Mouse (Mus musculus) heart, adult 2 months (tissue): ENCODE results near the gene Gcnt7. TPM values are rescaled to one million over a fixed set of nuclear protein-coding genes. Genes with fewer than 3 reads are reported as not detected.

Experiments
- DNase-seq, 2 experiments: peaks; one replicate each; pipeline ENCODE4 v3.0.0; 2021
- H3K27ac ChIP-seq: fragments of 200-600 bp; 2 replicates; pipeline ENCODE4 v1.8.1; 2022
- H3K27me3 ChIP-seq: fragments of 200-500 bp; 2 replicates; pipeline ENCODE4 v1.6.1; 2012; ENCODE audit warnings: mild to moderate bottlenecking, low read length, inconsistent platforms, mixed read lengths; ENCODE audit not compliant: control insufficient read depth, insufficient read depth
- H3K36me3 ChIP-seq: fragments of 200-500 bp; 2 replicates; pipeline ENCODE4 v1.6.1; 2012; ENCODE audit warnings: low read length, inconsistent platforms; ENCODE audit not compliant: control insufficient read depth, insufficient read depth
- H3K4me1 ChIP-seq: fragments of 200-500 bp; 2 replicates; pipeline ENCODE4 v1.6.1; 2011; ENCODE audit warnings: low read length; ENCODE audit not compliant: control insufficient read depth, insufficient read depth
- H3K4me3 ChIP-seq: fragments of 200-600 bp; 2 replicates; pipeline ENCODE4 v1.8.1; 2022
- H3K79me2 ChIP-seq: fragments of 200-500 bp; replicated peaks from 2 replicates; pipeline ENCODE4 v1.6.1; 2012; ENCODE audit warnings: mild to moderate bottlenecking, inconsistent platforms, low read length, moderate library complexity, mixed read lengths; ENCODE audit not compliant: control insufficient read depth, insufficient read depth
- H3K9ac ChIP-seq: fragments of 200-500 bp; 2 replicates; pipeline ENCODE4 v1.6.1; 2012; ENCODE audit warnings: low read depth, mild to moderate bottlenecking, control low read depth, inconsistent platforms, low read length, mixed read lengths
- CTCF ChIP-seq: fragments of 200-600 bp; IDR thresholded peaks from 2 replicates; pipeline ENCODE4 v1.8.1; 2022; ENCODE audit warnings: antibody characterized with exemption, mild to moderate bottlenecking, moderate library complexity
- EP300 ChIP-seq: fragments of 200-500 bp; IDR thresholded peaks from 2 replicates; pipeline ENCODE4 v1.6.1; 2011; ENCODE audit warnings: low read depth, low read length, control low read depth; ENCODE audit not compliant: insufficient read depth
- POLR2A ChIP-seq: fragments of 200-500 bp; IDR thresholded peaks from 2 replicates; pipeline ENCODE4 v1.6.1; 2011; ENCODE audit warnings: mild to moderate bottlenecking, low read depth, low read length, control low read depth; ENCODE audit not compliant: insufficient read depth
- WGBS: fragments of 180-500 bp; shearing (Covaris S2); methylation state at CpG from one replicate; pipeline ENCODE4 v1.1.7; 2018; 5-methylcytosine and 5-hydroxymethylcytosine counted together
- intact Hi-C: fragments of 180-260 bp; cut with DNase I; formaldehyde crosslinking; loops from one replicate; pipeline ENCODE4 v1.15.1; 2025
- polyA plus RNA-seq: library from polyadenylated mRNA; depleted of rRNA; stranded (reverse); fragments of >200 nt; gene quantifications from 2 replicates; pipeline ENCODE4 v1.2.3, GENCODE M21; 2012
- total RNA-seq, 2 experiments: library from RNA; stranded (reverse); gene quantifications; 2 replicates each; pipeline ENCODE4 v1.2.3; 2021

The Gcnt7 gene
- total and polyA plus RNA-seq, 3 experiments, result not detected

- Histone ChIP-seq H3K4me1 (no peaks in the 10 kb centered on the region), H3K9ac (peak overlapping the region; percentile 44), H3K27me3 (no peaks in the 10 kb centered on the region), H3K79me2 (no peaks in the 10 kb centered on the region), H3K4me3 (peak overlapping the region; percentile 40), H3K27ac (peak overlapping the region; percentile 63), H3K36me3 (no peaks in the 10 kb centered on the region)
- DNase-seq, result peak in 1 of 2 experiments; percentile 21
- WGBS, result 1% methylated on average over 2 of the region's 2 CpGs
- TF ChIP-seq CTCF (peak; percentile 81), POLR2A (no peak), EP300 (no peak)
- intact Hi-C loops, result loop anchor here (1.0 to 10.0 kb wide), 5 partner anchors 23 to 607 kb away; no protein-coding TSS in a partner anchor
Measured at GRCm38 (mm10) chr2:172477860-172478259, 19.5 kb upstream of the Gcnt7 start.

- TF ChIP-seq POLR2A, result 0 out of 2 replicates have a peak, but pooled peaks have one; percentile 22
- no peak for TF ChIP-seq CTCF
- DNase-seq, result no peak
- H3K4me3 ChIP-seq, result peak overlapping the region; percentile 40
- peak overlapping the region; percentile 63 for H3K27ac ChIP-seq
- no peaks in the 10 kb centered on the region for H3K27me3 ChIP-seq
- intact Hi-C loops, result loop anchor here (5.0 to 10.0 kb wide), 4 partner anchors 297 to 607 kb away; no protein-coding TSS in a partner anchor
- 8% methylated on average over 3 of the region's 3 CpGs for WGBS
- no peaks in the 10 kb centered on the region for H3K36me3 ChIP-seq
- H3K9ac ChIP-seq, result peak overlapping the region; percentile 44
- no peaks in the 10 kb centered on the region for H3K4me1 ChIP-seq
- H3K79me2 ChIP-seq, result no peaks in the 10 kb centered on the region
Measured at GRCm38 (mm10) chr2:172477350-172477749, 19.0 kb upstream of the Gcnt7 start.

- H3K36me3 ChIP-seq, result no peaks in the 10 kb centered on the region
- no peak for TF ChIP-seq EP300
- TF ChIP-seq POLR2A, result no peak
- no peak for TF ChIP-seq CTCF
- H3K4me1 ChIP-seq, result no peaks in the 10 kb centered on the region
- H3K27me3 ChIP-seq, result no peaks in the 10 kb centered on the region
- WGBS, result 18% methylated on average over 10 of the region's 10 CpGs
- H3K27ac ChIP-seq, result no peak overlapping the region
- H3K79me2 ChIP-seq, result no peaks in the 10 kb centered on the region
- H3K9ac ChIP-seq, result no peak overlapping the region
- H3K4me3 ChIP-seq, result no peak overlapping the region
- intact Hi-C loops, result loop anchor here (5.0 to 10.0 kb wide), 4 partner anchors 298 to 608 kb away; no protein-coding TSS in a partner anchor
- DNase-seq, result no peak
Measured at GRCm38 (mm10) chr2:172476707-172477260, 18.4 kb upstream of the Gcnt7 start.

- H3K9ac ChIP-seq, result no peak overlapping the region
- 34% methylated on average over 6 of the region's 6 CpGs for WGBS
- no peak overlapping the region for H3K4me3 ChIP-seq
- TF ChIP-seq CTCF (peak; percentile 47), POLR2A (no peak)
- H3K36me3 ChIP-seq, result no peaks in the 10 kb centered on the region
- no peak for DNase-seq
- intact Hi-C loops, result loop anchor here (5.0 to 10.0 kb wide), 4 partner anchors 300 to 610 kb away; no protein-coding TSS in a partner anchor
- H3K27me3 ChIP-seq, result no peaks in the 10 kb centered on the region
- H3K27ac ChIP-seq, result no peak overlapping the region
- H3K79me2 ChIP-seq, result no peaks in the 10 kb centered on the region
- no peaks in the 10 kb centered on the region for H3K4me1 ChIP-seq
Measured at GRCm38 (mm10) chr2:172474970-172475369, 16.6 kb upstream of the Gcnt7 start.

GRCm38 (mm10) chr2:172473591-172473990, 15.2 kb upstream of the Gcnt7 start:
- 33% methylated on average over 8 of the region's 8 CpGs for WGBS
- no peak overlapping the region for H3K4me3 ChIP-seq
- H3K4me1 ChIP-seq, result no peaks in the 10 kb centered on the region
- intact Hi-C loops, result loop anchor here (10.0 kb wide), 3 partner anchors 301 to 611 kb away; no protein-coding TSS in a partner anchor
- no peaks in the 10 kb centered on the region for H3K36me3 ChIP-seq
- DNase-seq, result peak in 1 of 2 experiments; percentile 23
- no peak overlapping the region for H3K9ac ChIP-seq
- H3K79me2 ChIP-seq, result no peaks in the 10 kb centered on the region
- no peaks in the 10 kb centered on the region for H3K27me3 ChIP-seq
- TF ChIP-seq EP300 (no peak), POLR2A (no peak), CTCF (no peak)
- H3K27ac ChIP-seq, result no peak overlapping the region

GRCm38 (mm10) chr2:172472318-172472717, 13.9 kb upstream of the Gcnt7 start, which contains the start of gene Fam209:
TSS of gene Fam209 (plus strand) at chr2:172472520.
- 82% methylated on average over 11 of the region's 11 CpGs for WGBS

More at GRCm38 (mm10) chr2:172472318-172472717, 13.9 kb upstream of the Gcnt7 start, which contains the start of gene Fam209:
- H3K27ac ChIP-seq, result no peak within 1 kb of the TSS
- H3K27me3 ChIP-seq, result no peaks in the 10 kb centered on the region
- no peaks in the 10 kb centered on the region for H3K79me2 ChIP-seq
- DNase-seq, result no peak
- no peaks in the 10 kb centered on the region for H3K36me3 ChIP-seq
- intact Hi-C loops, result loop anchor here (10.0 kb wide), 3 partner anchors 302 to 612 kb away; no protein-coding TSS in a partner anchor
- no peaks in the 10 kb centered on the region for H3K4me1 ChIP-seq
- H3K4me3 ChIP-seq, result no peak within 1 kb of the TSS
- no peak within 1 kb of the TSS for H3K9ac ChIP-seq
- TF ChIP-seq POLR2A, result no peak
- TF ChIP-seq EP300, result no peak
- TF ChIP-seq CTCF, result no peak
